Mouse (Mus musculus): Measurements from ENCODE around the gene Abcg4. TPM values are rescaled to one million over a fixed set of nuclear protein-coding genes. Genes with fewer than 3 reads are reported as not detected.

The Abcg4 gene
- polyA plus RNA-seq, 2 experiments: 10.6 to 35.6 TPM

GRCm38 (mm10) chr9:44335331-44336092 is 47.1 kb upstream of the Abcg4 start:
- ATAC-seq (ENCODE audit: insufficient read depth): peak; percentile 21
- DNase-seq (ENCODE audit: low read depth in 3 of 3, low spot score in 3 of 3): peak in 1 of 3 experiments; percentile 63
- H3K27ac ChIP-seq: peak overlapping the region; percentile 97
- no peaks in the 10 kb centered on the region for H3K9me3 ChIP-seq (ENCODE audit: control insufficient read depth, low read length)
- H3K4me3 ChIP-seq (ENCODE audit: insufficient read depth in 1 of 2, low read depth in 2 of 2, low read length in 2 of 2): peak overlapping the region; percentile 95 to 97
- under 1% methylated on average over 50 of the region's 50 CpGs for WGBS (ENCODE audit: insufficient replicate concordance)
- H3K4me1 ChIP-seq (replicated peaks; ENCODE audit: control insufficient read depth in 2 of 2, insufficient read depth in 2 of 2, low read length in 1 of 2): peaks cover 14 to 16% of the 10 kb centered on the region in 2 experiments
- peak overlapping the region; percentile 98 for H3K4me2 ChIP-seq (ENCODE audit: low read depth)
- H3K36me3 ChIP-seq (replicated peaks; ENCODE audit: control insufficient read depth, insufficient read depth, low read depth): peaks cover 80% of the 10 kb centered on the region
- H3K27me3 ChIP-seq (ENCODE audit: control insufficient read depth, insufficient read depth, low read length): no peaks in the 10 kb centered on the region
- H3K9ac ChIP-seq (replicated peaks): peak overlapping the region; percentile 99
- TF ChIP-seq CTCF (IDR thresholded peaks at IDR 0.05; ENCODE audit: low read depth) (no peak), EP300 (IDR thresholded peaks at IDR 0.05; ENCODE audit: low read depth) (peak; percentile 45)

- under 1% methylated on average over 88 of the region's 91 CpGs for WGBS (ENCODE audit: insufficient replicate concordance)
- Histone ChIP-seq H3K9me3 (ENCODE audit: control insufficient read depth, low read length) (no peaks in the 10 kb centered on the region), H3K4me3 (ENCODE audit: insufficient read depth in 1 of 2, low read depth in 2 of 2, low read length in 2 of 2) (peak within 1 kb of the TSS; percentile 95 to 97), H3K4me2 (ENCODE audit: low read depth) (peak within 1 kb of the TSS; percentile 98), H3K27ac (peak within 1 kb of the TSS; percentile 97), H3K27me3 (ENCODE audit: control insufficient read depth, insufficient read depth, low read length) (no peaks in the 10 kb centered on the region), H3K9ac (replicated peaks) (peak within 1 kb of the TSS; percentile 99), H3K4me1 (replicated peaks; ENCODE audit: control insufficient read depth in 2 of 2, insufficient read depth in 2 of 2, low read length in 1 of 2) (peaks cover 13 to 14% of the 10 kb centered on the region in 2 experiments), H3K36me3 (replicated peaks; ENCODE audit: control insufficient read depth, insufficient read depth, low read depth) (peaks cover 73% of the 10 kb centered on the region)
- TF ChIP-seq CTCF (IDR thresholded peaks at IDR 0.05; ENCODE audit: low read depth) (peak; percentile 64), EP300 (IDR thresholded peaks at IDR 0.05; ENCODE audit: low read depth) (peak; percentile 79)
- ATAC-seq (ENCODE audit: insufficient read depth) (peak; percentile 84), DNase-seq (ENCODE audit: low read depth in 3 of 3, low spot score in 3 of 3) (peak; percentile 100)
Measured at GRCm38 (mm10) chr9:44334396-44335330, 46.2 kb upstream of the Abcg4 start, which contains the start of gene H2afx. TSS of gene H2afx (plus strand) at chr9:44334694.

GRCm38 (mm10) chr9:44332918-44333638 is 44.7 kb upstream of the Abcg4 start:
- Histone ChIP-seq H3K4me2 (ENCODE audit: low read depth) (peak overlapping the region; percentile 69), H3K36me3 (replicated peaks; ENCODE audit: control insufficient read depth, insufficient read depth, low read depth) (peaks cover 63% of the 10 kb centered on the region), H3K27me3 (ENCODE audit: control insufficient read depth, insufficient read depth, low read length) (no peaks in the 10 kb centered on the region), H3K4me3 (ENCODE audit: insufficient read depth in 1 of 2, low read depth in 2 of 2, low read length in 2 of 2) (peak overlapping the region in 1 of 2 experiments; percentile 53; a peak in 3 of 4 replicates), H3K27ac (peak overlapping the region; percentile 91), H3K9ac (replicated peaks) (peak overlapping the region; percentile 74), H3K4me1 (replicated peaks; ENCODE audit: control insufficient read depth in 2 of 2, insufficient read depth in 2 of 2, low read length in 1 of 2) (peaks cover 13 to 15% of the 10 kb centered on the region in 2 experiments), H3K9me3 (ENCODE audit: control insufficient read depth, low read length) (no peaks in the 10 kb centered on the region)
- 93% methylated on average over 13 of the region's 13 CpGs for WGBS (ENCODE audit: insufficient replicate concordance)
- no peak for ATAC-seq (ENCODE audit: insufficient read depth)
- TF ChIP-seq CTCF (IDR thresholded peaks at IDR 0.05; ENCODE audit: low read depth) (no peak), EP300 (IDR thresholded peaks at IDR 0.05; ENCODE audit: low read depth) (no peak)
- no peak for DNase-seq (ENCODE audit: low read depth in 3 of 3, low spot score in 3 of 3)

GRCm38 (mm10) chr9:44330736-44331135 is 42.3 kb upstream of the Abcg4 start:
- H3K4me3 ChIP-seq (ENCODE audit: insufficient read depth in 1 of 2, low read depth in 2 of 2, low read length in 2 of 2): no peak overlapping the region
- ATAC-seq (ENCODE audit: insufficient read depth): no peak
- H3K4me1 ChIP-seq (replicated peaks; ENCODE audit: control insufficient read depth in 2 of 2, insufficient read depth in 2 of 2, low read length in 1 of 2): peaks cover 20 to 24% of the 10 kb centered on the region in 2 experiments
- no peak overlapping the region for H3K4me2 ChIP-seq (ENCODE audit: low read depth)
- 84% methylated on average over 6 of the region's 6 CpGs for WGBS (ENCODE audit: insufficient replicate concordance)
- no peak for DNase-seq (ENCODE audit: low read depth in 3 of 3, low spot score in 3 of 3)
- TF ChIP-seq EP300 (IDR thresholded peaks at IDR 0.05; ENCODE audit: low read depth): no peak
- TF ChIP-seq CTCF (IDR thresholded peaks at IDR 0.05; ENCODE audit: low read depth): no peak
- H3K36me3 ChIP-seq (replicated peaks; ENCODE audit: control insufficient read depth, insufficient read depth, low read depth): peaks cover 42% of the 10 kb centered on the region
- no peaks in the 10 kb centered on the region for H3K27me3 ChIP-seq (ENCODE audit: control insufficient read depth, insufficient read depth, low read length)
- H3K9ac ChIP-seq (replicated peaks): no peak overlapping the region
- H3K27ac ChIP-seq: no peak overlapping the region
- no peaks in the 10 kb centered on the region for H3K9me3 ChIP-seq (ENCODE audit: control insufficient read depth, low read length)
